Mouse (Mus musculus) stomach, adult 2 months (tissue): Measurements from ENCODE around the gene Fasl. TPM values are rescaled to one million over a fixed set of nuclear protein-coding genes. Genes with fewer than 3 reads are reported as not detected.

ENCODE experiments used
- polyA plus RNA-seq: library from polyadenylated mRNA; depleted of rRNA; stranded (reverse); fragments of >200 nt; gene quantifications from 2 replicates; pipeline ENCODE4 v1.2.3, GENCODE M21; 2012; rRNA removed

Fasl gene
- polyA plus RNA-seq = 0.04 TPM in 1 of 2 replicates, not detected in the other

GRCm38 (mm10) chr1:161788339-161788738 is at the start of gene Fasl:
Fasl (minus strand) TSS chr1:161788495.

Other genes starting within 250 kb of the Fasl start
- 0.29 and 0.41 TPM in 2 replicates for gene Suco, start 88.2 kb upstream of the Fasl start, polyA plus RNA-seq
- 6.2 and 7.1 TPM in 2 replicates for gene Pigc, start 180.7 kb upstream of the Fasl start, polyA plus RNA-seq
- gene 4930558K02Rik, start 191.1 kb upstream of the Fasl start, polyA plus RNA-seq = not detected in 2 replicates